Mouse (Mus musculus) forebrain, postnatal 0 days (tissue): Measurements from ENCODE around the gene Lama2. TPM values are rescaled to one million over a fixed set of nuclear protein-coding genes. Genes with fewer than 3 reads are reported as not detected.

Experiments used
- ATAC-seq: fragments of 200-750 bp; cut with Nextera tagmentation; 2 replicates; pipeline ENCODE4 v1.8.0; 2017; ENCODE audit warnings: mild to moderate bottlenecking, moderate library complexity
- DNase-seq: peaks from one replicate; pipeline ENCODE4 v3.0.0-alpha.2; 2015
- H3K27ac ChIP-seq: fragments of 300-500 bp; sonication (generic); 2 replicates; pipeline ENCODE4 v1.5.1; 2014; ENCODE audit warnings: low read depth, mild to moderate bottlenecking, antibody characterized with exemption, low read length, moderate library complexity, mixed read lengths
- H3K27me3 ChIP-seq: fragments of 300-500 bp; sonication (generic); 2 replicates; pipeline ENCODE4 v1.6.1; 2014; ENCODE audit warnings: mild to moderate bottlenecking, low read length, mixed read lengths; ENCODE audit not compliant: insufficient read depth
- H3K36me3 ChIP-seq: fragments of 300-500 bp; sonication (generic); 2 replicates; pipeline ENCODE4 v1.6.1; 2014; ENCODE audit warnings: mild to moderate bottlenecking, moderate library complexity; ENCODE audit not compliant: insufficient read depth
- H3K4me1 ChIP-seq: fragments of 300-500 bp; sonication (generic); 2 replicates; pipeline ENCODE4 v1.6.1; 2014; ENCODE audit warnings: antibody characterized with exemption; ENCODE audit not compliant: insufficient read depth
- H3K4me2 ChIP-seq: fragments of 300-500 bp; sonication (generic); 2 replicates; pipeline ENCODE4 v1.6.1; 2014; ENCODE audit warnings: low read depth, mild to moderate bottlenecking, moderate library complexity
- H3K4me3 ChIP-seq: fragments of 300-500 bp; sonication (generic); 2 replicates; pipeline ENCODE4 v1.5.1; 2014; ENCODE audit warnings: low read depth, low read length, mixed read lengths
- H3K9ac ChIP-seq: fragments of 300-500 bp; sonication (generic); 2 replicates; pipeline ENCODE4 v1.6.1; 2014; ENCODE audit warnings: mild to moderate bottlenecking
- H3K9me3 ChIP-seq: fragments of 300-500 bp; sonication (generic); 2 replicates; pipeline ENCODE4 v1.6.1; 2016; ENCODE audit warnings: low read length
- CTCF ChIP-seq: sonication (generic); IDR thresholded peaks from 2 replicates; pipeline ENCODE4 v1.5.1; 2016; ENCODE audit warnings: antibody characterized with exemption, control low read depth, low read depth
- WGBS: fragments of 180-500 bp; shearing (Covaris S2); extraction: QIAGEN DNeasy Blood & Tissue Kit; methylation state at CpG from one replicate; pipeline ENCODE4 v1.1.7; 2014; 5-methylcytosine and 5-hydroxymethylcytosine counted together
- polyA plus RNA-seq: library from polyadenylated mRNA; unstranded; fragments of >200 nt; fragmentation: Nextera tagmentation; extraction: Ambion mirVana; gene quantifications from 2 replicates; pipeline ENCODE4 v1.2.1, GENCODE M21; 2015
- total RNA-seq: library from RNA; depleted of rRNA; stranded (reverse); fragments of >200 nt; gene quantifications from 2 replicates; pipeline ENCODE4 v1.2.3, GENCODE M21; 2014

The Lama2 gene
- total and polyA plus RNA-seq, 2 experiments from 2014 or later: 3.7 to 11.9 TPM

DNA sequence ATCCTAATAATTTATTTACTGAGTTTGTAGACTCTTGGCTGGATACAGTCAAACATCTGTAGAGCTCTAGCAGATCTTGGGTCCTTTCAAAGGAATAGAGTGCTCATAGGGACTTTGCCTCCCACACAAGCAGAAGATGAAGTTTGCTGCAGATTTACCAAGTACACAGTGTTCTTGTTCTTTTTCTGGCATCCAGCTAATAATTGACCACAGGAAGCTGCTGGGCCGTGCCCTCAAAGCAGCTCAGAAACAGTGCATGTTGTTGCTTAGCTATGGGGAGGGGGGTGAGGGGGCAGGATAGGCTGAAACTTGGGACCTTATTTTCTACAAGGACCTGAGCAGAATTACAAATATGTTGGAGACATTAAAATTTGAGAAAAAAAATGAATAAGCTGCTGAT is 232.0 kb downstream of the Lama2 start:
- DNase-seq (no peak), ATAC-seq (peak; percentile 38; the same call in 1 of the 2 replicates)
- no peaks in the 10 kb centered on the region for H3K9me3 ChIP-seq
- H3K4me3 ChIP-seq: no peak overlapping the region
- H3K27ac ChIP-seq: no peak overlapping the region
- WGBS: 37% methylated on average over 1 of the region's 1 CpGs
- H3K36me3 ChIP-seq: no peaks in the 10 kb centered on the region
- H3K4me1 ChIP-seq: no peaks in the 10 kb centered on the region; the same call in 1 of the 2 replicates
- no peak overlapping the region for H3K4me2 ChIP-seq
- H3K9ac ChIP-seq: no peak overlapping the region
- no peak for TF ChIP-seq CTCF
- no peaks in the 10 kb centered on the region for H3K27me3 ChIP-seq

DNA sequence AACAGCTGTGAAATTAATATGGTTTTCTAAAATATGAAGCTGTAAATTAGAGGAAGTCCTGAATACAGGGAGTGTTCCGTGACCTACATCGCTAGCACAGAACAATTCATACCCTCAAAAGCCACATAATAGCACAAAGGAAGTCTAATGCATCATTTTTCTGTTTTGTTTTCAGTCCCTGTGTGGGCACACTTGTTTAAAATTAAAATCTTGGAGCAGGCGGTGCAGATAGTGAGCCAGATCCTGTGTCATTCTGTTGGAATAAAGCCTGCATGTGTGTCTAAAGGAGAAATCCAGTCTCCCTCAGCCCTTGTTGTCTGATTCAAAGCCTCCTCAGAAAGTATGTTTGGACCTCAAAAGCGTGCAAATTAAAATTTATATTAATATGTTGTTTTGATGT is 234.9 kb downstream of the Lama2 start:
- DNase-seq (peak; percentile 59), ATAC-seq (0 out of 2 replicates have a peak, but pooled peaks have one; percentile 19)
- Histone ChIP-seq H3K4me3 (no peak overlapping the region), H3K4me1 (no peaks in the 10 kb centered on the region; the same call in 1 of the 2 replicates), H3K27ac (no peak overlapping the region), H3K9me3 (no peaks in the 10 kb centered on the region), H3K9ac (no peak overlapping the region), H3K36me3 (no peaks in the 10 kb centered on the region), H3K27me3 (no peaks in the 10 kb centered on the region), H3K4me2 (no peak overlapping the region)
- 58% methylated on average over 4 of the region's 4 CpGs for WGBS
- TF ChIP-seq CTCF: no peak

DNA sequence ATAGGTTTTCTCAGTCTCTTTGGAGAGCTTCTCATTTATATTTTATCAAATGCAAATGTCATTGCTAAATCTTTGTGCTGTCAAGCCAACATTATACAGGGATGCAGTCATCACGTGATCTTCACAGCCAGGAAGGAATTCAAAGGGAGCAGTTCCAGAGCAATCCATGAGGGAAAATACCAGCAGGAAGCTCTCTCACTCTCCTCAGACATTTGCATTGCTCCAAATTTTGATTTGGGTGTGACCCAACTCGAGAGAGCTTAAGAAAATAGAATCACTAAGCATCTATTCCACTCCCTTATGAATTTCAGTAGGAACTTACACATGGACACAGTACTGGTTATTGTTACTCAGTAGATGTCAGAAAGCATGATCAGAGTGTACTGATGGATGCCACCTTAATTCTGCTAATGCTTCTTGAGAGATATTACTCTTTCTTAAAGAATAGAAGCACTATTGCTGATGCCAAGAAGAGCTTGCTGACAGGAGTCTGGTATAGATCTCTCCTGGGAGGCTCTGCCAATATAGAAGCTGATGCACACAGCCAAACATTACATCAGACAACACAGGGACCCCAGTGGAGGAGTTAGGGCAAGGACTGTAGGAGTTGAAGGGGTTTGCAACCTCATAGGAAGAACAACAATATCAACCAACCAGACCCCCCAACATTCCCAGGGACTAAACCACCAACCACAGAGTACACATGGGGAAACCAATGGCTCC is 236.5 kb downstream of the Lama2 start:
- no peaks in the 10 kb centered on the region; the same call in 1 of the 2 replicates for H3K4me1 ChIP-seq
- DNase-seq (peak; percentile 70), ATAC-seq (peak; percentile 89)
- H3K36me3 ChIP-seq: no peaks in the 10 kb centered on the region
- no peaks in the 10 kb centered on the region for H3K9me3 ChIP-seq
- H3K9ac ChIP-seq: no peak overlapping the region
- H3K4me3 ChIP-seq: no peak overlapping the region
- H3K4me2 ChIP-seq: no peak overlapping the region
- H3K27me3 ChIP-seq: no peaks in the 10 kb centered on the region
- WGBS: 34% methylated on average over 2 of the region's 2 CpGs
- no peak overlapping the region; the same call in 1 of the 2 replicates for H3K27ac ChIP-seq
- TF ChIP-seq CTCF: no peak

DNA sequence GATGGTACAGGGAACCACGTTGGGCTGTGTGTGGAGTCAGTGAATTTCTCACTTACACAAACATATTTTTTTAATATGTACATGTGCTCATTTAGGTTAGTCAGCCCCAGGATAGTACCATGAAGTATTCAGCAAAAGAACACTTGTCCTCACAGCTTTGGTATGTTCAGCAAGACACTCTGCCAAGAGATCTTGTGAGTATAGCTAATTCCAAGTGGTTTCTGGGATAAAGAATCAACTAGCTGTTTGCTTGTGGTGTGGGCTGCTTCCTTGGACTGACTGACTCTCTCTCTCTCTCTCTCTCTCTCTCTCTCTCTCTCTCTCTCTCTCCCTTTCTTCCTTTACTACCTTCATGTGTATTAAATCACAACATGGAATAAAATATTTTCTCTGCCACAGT is 241.3 kb downstream of the Lama2 start:
- DNase-seq (no peak), ATAC-seq (0 out of 2 replicates have a peak, but pooled peaks have one; percentile 16)
- Histone ChIP-seq H3K36me3 (no peaks in the 10 kb centered on the region), H3K27ac (no peak overlapping the region), H3K4me2 (no peak overlapping the region), H3K4me3 (no peak overlapping the region), H3K27me3 (no peaks in the 10 kb centered on the region), H3K9ac (no peak overlapping the region), H3K4me1 (no peaks in the 10 kb centered on the region; the same call in 1 of the 2 replicates), H3K9me3 (no peaks in the 10 kb centered on the region)
- TF ChIP-seq CTCF: no peak
- WGBS: 46% methylated on average over 1 of the region's 1 CpGs

DNA sequence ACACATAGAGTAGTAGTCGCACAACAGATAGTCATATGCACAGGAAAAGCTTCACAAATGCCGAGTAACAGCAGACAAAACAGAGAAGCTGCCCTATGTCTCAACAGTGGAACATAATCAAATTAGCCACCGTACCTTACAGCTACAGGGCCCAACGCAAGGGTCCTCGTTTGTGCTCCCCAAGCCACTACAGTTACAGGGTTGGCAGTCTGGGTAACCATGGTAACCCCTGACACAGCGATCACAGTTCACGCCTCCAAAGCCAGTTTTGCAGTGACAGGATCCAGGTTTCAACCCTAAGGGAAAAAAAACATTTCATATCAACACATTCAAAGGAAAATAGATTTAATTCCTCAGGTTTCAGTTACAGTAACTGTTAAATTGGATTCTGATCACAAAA is 275.3 kb downstream of the Lama2 start:
- H3K9ac ChIP-seq: no peak overlapping the region
- ATAC-seq: peak; percentile 51; the same call in 1 of the 2 replicates
- H3K4me1 ChIP-seq: no peaks in the 10 kb centered on the region
- no peak overlapping the region for H3K4me3 ChIP-seq
- no peak for DNase-seq
- peaks cover 4% of the 10 kb centered on the region; the same call in 1 of the 2 replicates for H3K9me3 ChIP-seq
- no peaks in the 10 kb centered on the region for H3K36me3 ChIP-seq
- H3K27me3 ChIP-seq: no peaks in the 10 kb centered on the region
- no peak overlapping the region for H3K27ac ChIP-seq
- WGBS: 37% methylated on average over 7 of the region's 7 CpGs
- TF ChIP-seq CTCF: no peak
- H3K4me2 ChIP-seq: no peak overlapping the region

DNA sequence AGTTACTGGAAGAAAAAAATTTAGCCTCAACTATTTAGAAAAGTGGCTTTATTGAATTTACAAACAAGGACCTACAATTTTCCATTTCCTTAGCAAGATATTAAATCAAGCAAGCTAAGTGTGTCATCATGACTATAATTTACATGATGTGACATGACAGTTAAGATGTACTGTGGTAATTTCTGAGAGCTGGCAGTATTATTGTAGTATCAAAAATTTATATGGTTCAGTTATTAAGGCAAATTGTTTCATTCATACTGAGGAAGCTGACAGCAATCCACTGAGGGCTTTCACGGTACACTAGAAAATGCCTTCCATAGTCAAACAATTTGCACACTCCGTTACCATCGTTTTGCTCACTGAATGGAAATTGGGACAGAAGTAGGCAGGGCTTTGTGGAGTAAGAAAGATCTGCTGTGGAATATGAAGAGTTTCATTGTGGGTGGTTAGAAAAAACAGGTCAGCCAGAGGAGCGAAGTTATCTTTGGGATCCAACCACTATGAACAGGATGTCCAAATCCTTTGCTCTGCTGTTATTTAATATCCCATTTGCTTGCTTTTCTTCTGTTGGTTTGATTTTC is 297.1 kb downstream of the Lama2 start:
- Histone ChIP-seq H3K4me2 (no peak overlapping the region), H3K4me1 (0 out of 2 replicates have a peak, but pooled peaks cover 3% of the 10 kb centered on the region), H3K27ac (no peak overlapping the region), H3K9me3 (no peaks in the 10 kb centered on the region), H3K4me3 (no peak overlapping the region), H3K9ac (no peak overlapping the region), H3K36me3 (no peaks in the 10 kb centered on the region), H3K27me3 (no peaks in the 10 kb centered on the region)
- WGBS: 36% methylated on average over 4 of the region's 4 CpGs
- peak; percentile 47; the same call in 1 of the 2 replicates for ATAC-seq
- no peak for TF ChIP-seq CTCF
- peak; percentile 29 for DNase-seq

DNA sequence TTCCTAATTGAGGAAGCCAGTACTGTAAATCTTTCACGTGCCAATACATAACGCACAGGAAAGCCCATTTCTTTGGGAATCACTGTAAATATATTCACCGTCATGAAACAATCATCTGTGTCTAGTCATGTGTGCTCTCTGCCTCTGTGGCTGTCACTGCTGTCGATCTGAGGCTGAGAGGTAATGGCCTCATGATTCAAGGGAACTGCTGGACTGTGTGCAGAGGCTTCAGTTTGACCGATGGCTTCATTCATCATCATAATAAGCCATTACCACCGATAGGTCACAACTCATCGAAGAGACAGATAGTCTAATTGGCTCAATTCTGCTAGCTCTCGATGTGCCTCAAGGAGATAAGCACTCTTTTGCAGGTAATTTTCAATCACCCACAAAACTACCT is 312.1 kb downstream of the Lama2 start:
- Histone ChIP-seq H3K4me3 (no peak overlapping the region), H3K9me3 (no peaks in the 10 kb centered on the region), H3K4me2 (no peak overlapping the region), H3K9ac (no peak overlapping the region), H3K36me3 (no peaks in the 10 kb centered on the region), H3K27ac (no peak overlapping the region), H3K27me3 (no peaks in the 10 kb centered on the region), H3K4me1 (no peaks in the 10 kb centered on the region)
- WGBS: 78% methylated on average over 8 of the region's 8 CpGs
- no peak for ATAC-seq
- no peak for DNase-seq
- TF ChIP-seq CTCF: no peak
